ENCODE assay signal across 1 mouse cellular context in the genomic region with DNA sequence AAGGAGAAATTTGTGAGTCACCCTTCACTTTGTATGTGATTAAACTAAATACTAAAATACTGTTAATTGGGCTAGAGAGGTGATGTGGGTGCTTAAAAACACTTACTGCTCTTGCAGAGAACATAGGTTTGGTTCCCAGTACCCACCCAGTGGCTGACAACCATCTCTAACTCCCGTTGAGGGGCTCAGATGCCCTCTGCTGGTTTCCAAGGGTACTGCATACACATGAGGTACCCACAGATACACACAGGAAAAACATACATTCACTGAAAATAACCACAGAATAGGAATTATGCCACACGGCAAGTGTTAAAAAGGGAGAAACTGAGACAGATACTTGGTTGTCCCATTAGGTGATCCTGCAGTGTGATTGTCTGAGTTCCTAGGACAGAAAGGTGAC.
TF ChIP-seq lines count a peak whose summit lies in the region.

No protein-coding gene starts in this region.

TF ChIP-seq in MEL, 35 proteins besides CTCF, POLR2A, EP300 and RAD21:
- TF ChIP-seq USF2 (IDR thresholded peaks at IDR 0.05; ENCODE audit: borderline replicate concordance in 1 of 2, insufficient read depth in 1 of 2, low read depth in 1 of 2, low read length in 2 of 2) = no peak
- no peak for TF ChIP-seq ELF1 (IDR thresholded peaks at IDR 0.05; ENCODE audit: low read depth, low read length)
- TF ChIP-seq ZC3H11A (IDR thresholded peaks at IDR 0.05; ENCODE audit: low read depth, low read length) = peak; percentile 27; the same call in 1 of the 2 replicates
- TF ChIP-seq GABPA (IDR thresholded peaks at IDR 0.05; ENCODE audit: low read depth, low read length) = no peak
- TF ChIP-seq BHLHE40 (IDR thresholded peaks at IDR 0.05; ENCODE audit: borderline replicate concordance, low read depth, low read length) = no peak
- no peak for TF ChIP-seq GATA1 (IDR thresholded peaks at IDR 0.05; ENCODE audit: low read depth, low read length)
- TF ChIP-seq SMC3 (IDR thresholded peaks at IDR 0.05; ENCODE audit: low read depth, low read length) = peak; percentile 70
- TF ChIP-seq KAT2A (conservative IDR thresholded peaks at IDR 0.05; ENCODE audit: low read depth, low read length) = no peak
